Mouse (Mus musculus) cortical plate, adult 2 months (tissue): ENCODE data around the gene Alox5ap.

Experiments
- CTCF ChIP-seq: fragments of 200-500 bp; IDR thresholded peaks from 2 replicates; pipeline ENCODE4 v1.5.1; 2011; ENCODE audit warnings: mild to moderate bottlenecking, control low read depth, low read length; ENCODE audit not compliant: insufficient read depth; ENCODE audit errors: extremely low read depth
- POLR2A ChIP-seq: fragments of 200-500 bp; IDR thresholded peaks from 2 replicates; pipeline ENCODE4 v1.6.1; 2011; ENCODE audit warnings: mild to moderate bottlenecking, low read length, control low read depth; ENCODE audit not compliant: insufficient read depth; ENCODE audit errors: extremely low read depth

- no peak for TF ChIP-seq POLR2A
- no peak for TF ChIP-seq CTCF
Measured at GRCm38 (mm10) chr5:149330601-149331000, 66.0 kb downstream of the Alox5ap start.
